Mouse (Mus musculus) kidney, adult 8-10 months (tissue): Measurements from ENCODE around the gene Dtnbp1.

Experiments used
- DNase-seq, 2 experiments: peaks; one replicate each; pipeline ENCODE4 v3.0.0; 2022

Gene Dtnbp1

GRCm38 (mm10) chr13:44948320-44949250, 53.4 kb downstream of the Dtnbp1 start:
- DNase-seq, result no peak

- DNase-seq, result no peak
These were observed 54.9 kb downstream of the Dtnbp1 start for GRCm38 (mm10) chr13:44946880-44947635.

GRCm38 (mm10) chr13:44943618-44944017, 58.3 kb downstream of the Dtnbp1 start:
- no peak for DNase-seq

- DNase-seq, result no peak
These were observed 62.5 kb downstream of the Dtnbp1 start for GRCm38 (mm10) chr13:44939326-44940035.

GRCm38 (mm10) chr13:44937681-44938080, 64.3 kb downstream of the Dtnbp1 start:
- no peak for DNase-seq

DNA sequence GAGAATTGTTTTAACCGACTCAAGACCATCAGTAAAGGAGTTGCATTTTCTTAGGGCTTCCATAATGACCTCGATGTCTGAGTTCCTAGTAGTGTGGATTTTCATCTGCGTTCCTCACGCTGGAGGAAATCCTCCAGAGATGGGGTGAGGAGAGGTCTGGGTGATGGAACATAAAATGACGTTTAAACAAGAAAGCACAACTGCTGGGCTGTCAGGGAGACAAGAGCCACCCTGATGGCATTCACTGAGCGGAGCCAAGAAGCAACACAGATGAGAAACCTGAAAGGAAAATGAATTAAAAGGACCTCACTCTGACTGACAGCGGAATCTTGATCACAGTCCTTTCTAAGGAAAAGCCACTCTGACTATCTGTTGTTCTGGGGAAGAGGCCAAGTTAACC, 68.4 kb downstream of the Dtnbp1 start:
- no peak for DNase-seq

DNA sequence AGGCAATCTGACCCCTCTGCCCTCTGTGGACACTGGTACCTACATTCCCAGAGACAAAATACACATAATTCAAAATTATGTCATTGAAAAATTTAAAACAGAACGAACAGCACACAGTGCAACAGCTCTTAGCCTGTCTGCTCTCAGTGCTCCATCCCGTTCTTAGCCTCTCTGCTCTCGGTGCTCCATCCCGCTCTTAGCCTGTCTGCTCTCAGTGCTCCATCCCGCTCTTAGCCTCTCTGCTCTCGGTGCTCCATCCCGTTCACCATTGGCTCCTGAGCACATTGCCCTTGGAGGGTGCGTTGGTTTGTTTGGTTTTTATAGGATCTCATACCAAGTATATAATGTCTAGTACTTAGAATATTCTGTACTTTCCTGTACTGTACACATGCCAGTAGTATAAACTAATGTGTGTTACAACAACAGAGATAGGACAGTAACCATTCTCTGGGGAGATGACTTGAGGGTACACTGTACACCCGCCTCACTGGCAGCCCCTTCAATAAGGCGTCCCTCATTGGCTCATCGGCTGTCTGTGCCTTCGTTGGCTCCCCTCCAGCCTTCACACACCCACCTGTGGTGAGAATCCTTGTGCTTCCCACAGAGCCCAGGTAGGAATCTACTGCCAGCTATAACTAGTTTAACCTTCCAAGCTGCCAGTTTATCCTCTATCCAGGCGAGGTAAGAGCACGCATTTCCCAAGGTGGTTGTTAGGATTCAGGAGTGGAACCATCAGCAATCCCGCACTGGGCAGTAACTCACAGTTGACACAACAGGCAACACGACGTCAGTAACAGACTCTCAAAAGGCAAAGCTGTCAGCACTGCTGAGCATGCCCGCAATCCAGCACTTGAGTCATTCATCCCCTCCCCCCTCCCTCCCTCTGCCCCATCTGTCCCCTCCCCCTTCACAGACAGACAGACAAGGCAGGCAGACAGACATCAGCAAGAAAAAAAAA, 69.4 kb downstream of the Dtnbp1 start:
- no peak for DNase-seq

DNA sequence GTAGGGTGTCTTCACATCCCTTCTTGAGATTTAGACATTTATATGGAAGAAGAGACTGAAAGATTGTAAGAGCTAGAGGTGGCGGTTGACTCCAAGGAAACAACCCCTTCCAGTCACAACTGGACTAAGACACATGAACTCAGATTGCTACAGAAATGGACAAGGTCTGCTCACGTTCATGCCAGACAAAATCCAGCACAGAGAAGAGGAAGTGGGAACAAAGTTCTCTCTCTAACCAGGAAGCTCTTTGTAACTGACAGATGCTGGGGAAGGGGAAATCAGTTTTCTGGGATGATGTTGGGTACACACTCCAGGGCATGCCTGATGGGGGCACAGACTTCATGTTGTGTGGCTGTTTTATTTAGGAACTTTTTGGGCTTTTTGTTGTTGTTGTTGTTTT, 75.6 kb downstream of the Dtnbp1 start:
- no peak for DNase-seq

DNA sequence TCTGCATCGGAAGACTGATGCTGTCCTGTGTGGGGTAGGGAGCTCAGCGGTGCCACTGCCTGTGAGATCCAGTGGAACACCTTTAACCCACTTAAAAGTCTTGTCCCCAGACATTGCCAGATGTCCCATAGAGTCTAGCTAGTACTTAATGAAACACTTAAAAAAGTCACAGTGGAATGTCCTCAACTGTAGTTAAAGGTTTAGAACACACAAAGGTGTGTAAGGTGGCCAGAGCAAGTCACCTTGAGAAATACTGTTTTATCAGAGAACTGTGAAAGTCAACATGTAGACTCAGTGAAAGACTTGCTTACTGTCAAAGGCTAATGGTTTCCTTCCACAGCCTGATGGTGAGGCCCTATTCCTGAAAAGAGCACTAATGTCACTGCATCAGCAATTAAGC, 76.8 kb downstream of the Dtnbp1 start:
- DNase-seq, result no peak

DNA sequence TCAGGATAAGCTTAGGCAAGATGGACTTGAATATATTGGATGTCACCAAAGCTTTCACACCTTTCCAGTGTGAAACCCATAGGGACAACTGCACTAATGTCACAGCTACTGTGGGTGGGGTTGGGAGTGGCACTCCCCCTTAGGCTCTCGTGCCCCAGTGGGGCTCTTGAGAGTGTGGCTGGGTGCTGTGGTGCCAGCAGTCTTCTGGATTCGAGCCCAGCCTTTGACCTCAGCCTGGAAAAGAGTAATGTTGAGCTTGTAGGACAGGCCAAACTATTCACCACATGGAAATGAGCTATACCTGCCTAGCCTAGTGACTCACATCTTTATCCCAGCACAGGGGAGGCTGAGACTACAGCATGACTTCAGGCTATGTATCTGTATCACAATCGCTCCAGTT, 77.9 kb downstream of the Dtnbp1 start:
- DNase-seq, result no peak

- DNase-seq, result no peak
These were observed 80.2 kb downstream of the Dtnbp1 start for GRCm38 (mm10) chr13:44921721-44922120.

DNA sequence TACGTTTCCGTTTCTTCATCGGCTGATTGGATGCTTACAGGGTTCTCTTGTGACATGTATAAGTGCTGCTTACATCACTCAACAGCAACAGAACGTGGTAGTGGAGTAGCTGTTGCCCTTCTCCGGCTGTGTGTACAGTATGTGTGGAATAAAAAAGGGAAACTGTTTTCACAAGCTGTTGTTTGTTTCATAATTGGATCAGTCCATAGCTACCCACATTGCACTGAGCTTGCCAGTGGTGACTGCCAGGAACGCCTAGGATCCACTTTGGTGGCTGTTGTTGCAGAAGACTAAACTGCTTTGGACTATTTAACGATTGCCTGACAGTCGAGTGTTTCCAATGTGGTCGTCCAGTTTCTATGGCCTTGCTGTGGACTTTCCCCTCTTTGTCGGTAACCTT, 80.9 kb downstream of the Dtnbp1 start:
- DNase-seq, result no peak

GRCm38 (mm10) chr13:44918269-44918668, 83.7 kb downstream of the Dtnbp1 start:
- no peak for DNase-seq

DNA sequence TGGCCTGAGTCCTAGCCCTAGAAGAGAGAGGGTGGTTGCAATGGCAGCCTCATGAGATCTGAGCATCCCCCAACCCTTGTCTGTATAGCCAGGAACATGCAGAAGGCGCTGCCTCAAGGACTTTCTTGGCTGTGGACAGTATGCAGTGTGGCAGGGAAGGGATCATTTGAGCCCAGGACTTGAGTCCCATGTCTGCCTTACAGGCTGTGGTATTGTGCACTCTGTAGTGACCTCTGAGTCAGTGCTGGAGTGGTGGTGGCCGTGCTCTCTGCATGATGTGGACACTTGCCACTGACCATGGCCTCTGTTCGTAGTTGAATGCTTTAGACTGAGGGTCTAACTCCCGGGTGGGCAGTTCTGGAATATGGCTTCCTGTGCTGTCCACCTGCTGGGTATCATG, 84.7 kb downstream of the Dtnbp1 start:
- DNase-seq, result no peak

GRCm38 (mm10) chr13:44915945-44916344, 86.0 kb downstream of the Dtnbp1 start:
- DNase-seq, result peak in 1 of 2 experiments; percentile 30

DNA sequence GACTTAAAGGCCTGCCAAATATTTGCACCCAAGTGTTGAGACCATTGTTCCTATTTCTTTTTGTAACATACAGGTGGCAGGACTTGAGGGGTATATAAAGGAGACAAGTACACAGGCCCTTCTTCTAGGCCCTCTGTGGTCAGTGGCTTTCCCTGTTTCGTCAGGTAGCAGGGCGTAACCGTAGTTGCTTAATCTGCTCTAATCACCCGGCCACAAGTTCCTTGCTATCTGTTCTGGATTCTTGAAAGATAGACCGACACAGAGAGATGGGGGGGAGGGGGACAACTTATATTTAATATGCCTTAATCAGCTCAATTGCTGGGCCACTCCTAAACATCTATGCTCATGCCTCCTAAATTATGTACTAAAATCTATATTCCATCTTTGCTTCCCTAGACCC, 86.6 kb downstream of the Dtnbp1 start:
- no peak for DNase-seq

DNA sequence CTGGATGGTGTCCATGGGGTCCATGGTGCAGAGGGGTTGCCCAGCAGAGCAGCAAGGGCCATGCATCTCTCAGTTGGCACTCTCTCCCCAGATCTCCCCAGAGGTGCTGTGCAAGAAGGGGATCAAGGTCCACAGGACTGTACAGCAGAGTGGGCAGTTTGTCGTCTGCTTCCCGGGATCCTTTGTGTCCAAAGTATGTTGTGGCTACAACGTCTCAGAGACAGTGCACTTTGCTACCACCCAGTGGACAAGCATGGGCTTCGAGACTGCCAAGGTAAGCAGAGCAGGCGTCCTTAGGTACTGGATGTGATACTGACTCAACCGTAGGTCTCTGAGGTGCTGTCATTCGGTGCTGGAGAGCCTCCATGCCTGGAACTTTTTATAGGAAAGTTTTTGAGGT, 88.4 kb downstream of the Dtnbp1 start:
- DNase-seq, result peak; percentile 74

DNA sequence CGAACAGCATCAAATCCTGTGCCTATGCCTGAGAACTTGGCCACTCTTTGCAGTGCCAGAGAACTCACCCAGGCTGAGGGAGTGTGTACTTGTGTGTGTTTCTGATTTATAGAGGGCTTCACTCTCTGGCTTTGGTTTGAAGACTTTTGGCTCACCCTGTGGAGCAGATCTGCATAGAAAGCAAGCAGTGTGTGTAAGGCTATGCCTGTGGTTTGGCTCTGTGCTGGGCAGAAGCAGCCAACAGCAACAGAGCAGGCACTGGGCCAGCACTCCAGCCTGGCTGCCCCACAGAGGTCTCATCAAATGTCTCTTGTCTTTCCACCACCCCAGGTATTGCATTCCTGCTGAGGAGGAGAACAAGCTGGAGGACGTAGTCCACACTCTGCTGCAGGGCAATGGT, 89.1 kb downstream of the Dtnbp1 start:
- DNase-seq, result peak; percentile 51 to 59

DNA sequence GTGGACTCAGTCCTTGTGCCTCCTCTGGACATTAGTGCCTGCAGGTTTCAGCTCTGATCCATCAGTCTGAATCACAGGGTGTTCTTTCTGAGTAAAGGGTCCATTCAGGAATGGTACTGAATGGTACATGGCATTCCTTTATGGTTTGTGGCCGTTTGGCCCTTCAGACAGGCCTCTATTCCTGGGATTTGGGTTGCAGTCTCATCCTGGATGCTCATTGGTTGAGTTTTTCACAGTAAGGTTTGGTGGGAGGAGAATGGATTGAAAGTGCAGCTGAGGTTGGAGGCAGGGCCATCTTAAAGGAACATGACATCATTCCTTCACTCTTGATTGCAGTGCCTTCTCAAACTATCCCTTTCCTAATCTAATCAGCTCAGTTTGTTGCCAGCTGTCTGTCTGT, 93.2 kb downstream of the Dtnbp1 start:
- DNase-seq, result no peak

- DNase-seq, result peak; percentile 74 to 85
These were observed 94.2 kb downstream of the Dtnbp1 start for GRCm38 (mm10) chr13:44907702-44908101.

DNA sequence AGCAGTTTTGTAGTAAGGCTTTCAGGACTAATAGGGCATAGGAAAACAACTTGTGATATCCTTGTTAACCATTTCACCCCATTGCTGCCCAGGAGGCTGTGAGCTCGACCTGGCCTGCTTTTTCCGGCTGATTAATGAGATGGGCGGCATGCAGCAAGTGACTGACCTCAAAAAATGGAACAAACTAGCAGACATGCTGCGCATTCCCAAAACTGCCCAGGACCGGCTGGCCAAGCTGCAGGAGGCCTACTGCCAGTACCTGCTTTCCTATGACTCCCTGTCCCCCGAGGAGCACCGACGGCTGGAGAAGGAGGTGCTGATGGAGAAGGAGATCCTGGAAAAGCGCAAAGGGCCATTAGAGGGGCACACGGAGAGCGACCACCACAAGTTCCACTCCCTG, 95.8 kb downstream of the Dtnbp1 start:
- DNase-seq, result peak; percentile 65 to 81

DNA sequence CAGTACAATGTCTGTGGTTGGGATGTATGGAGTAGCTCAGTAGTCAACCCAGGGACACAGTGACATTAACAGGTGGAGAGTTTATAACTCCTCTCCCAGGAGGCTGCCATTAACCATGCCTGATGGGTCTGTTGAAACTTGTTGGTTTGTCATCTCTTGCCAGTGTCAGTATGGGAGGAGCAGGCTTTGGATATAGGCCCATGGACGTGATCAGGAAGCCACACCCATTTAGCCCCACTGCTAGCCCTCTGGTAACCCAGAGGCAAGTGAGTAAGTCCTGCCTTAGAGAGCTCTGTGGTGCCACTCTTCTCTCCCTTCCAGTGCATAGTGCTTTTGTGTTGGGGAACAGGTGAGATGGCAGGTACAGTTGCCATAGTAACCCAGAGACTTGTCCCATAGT, 97.7 kb downstream of the Dtnbp1 start:
- DNase-seq, result no peak
